Mouse (Mus musculus) bone marrow macrophage, adult 2 months (primary cell): ENCODE measurements around the gene Zbtb7a.
A peak's percentile ranks its signal among the peaks of the same experiment; 100 is the strongest.

Experiments
- CTCF ChIP-seq: IDR thresholded peaks from 2 replicates; pipeline ENCODE4 v1.5.1; 2012; ENCODE audit warnings: low read depth, mild to moderate bottlenecking, low read length, moderate library complexity
- POLR2A ChIP-seq: IDR thresholded peaks from 2 replicates; pipeline ENCODE4 v1.6.1; 2012; ENCODE audit warnings: mild to moderate bottlenecking, low read depth, low read length, borderline replicate concordance

DNA sequence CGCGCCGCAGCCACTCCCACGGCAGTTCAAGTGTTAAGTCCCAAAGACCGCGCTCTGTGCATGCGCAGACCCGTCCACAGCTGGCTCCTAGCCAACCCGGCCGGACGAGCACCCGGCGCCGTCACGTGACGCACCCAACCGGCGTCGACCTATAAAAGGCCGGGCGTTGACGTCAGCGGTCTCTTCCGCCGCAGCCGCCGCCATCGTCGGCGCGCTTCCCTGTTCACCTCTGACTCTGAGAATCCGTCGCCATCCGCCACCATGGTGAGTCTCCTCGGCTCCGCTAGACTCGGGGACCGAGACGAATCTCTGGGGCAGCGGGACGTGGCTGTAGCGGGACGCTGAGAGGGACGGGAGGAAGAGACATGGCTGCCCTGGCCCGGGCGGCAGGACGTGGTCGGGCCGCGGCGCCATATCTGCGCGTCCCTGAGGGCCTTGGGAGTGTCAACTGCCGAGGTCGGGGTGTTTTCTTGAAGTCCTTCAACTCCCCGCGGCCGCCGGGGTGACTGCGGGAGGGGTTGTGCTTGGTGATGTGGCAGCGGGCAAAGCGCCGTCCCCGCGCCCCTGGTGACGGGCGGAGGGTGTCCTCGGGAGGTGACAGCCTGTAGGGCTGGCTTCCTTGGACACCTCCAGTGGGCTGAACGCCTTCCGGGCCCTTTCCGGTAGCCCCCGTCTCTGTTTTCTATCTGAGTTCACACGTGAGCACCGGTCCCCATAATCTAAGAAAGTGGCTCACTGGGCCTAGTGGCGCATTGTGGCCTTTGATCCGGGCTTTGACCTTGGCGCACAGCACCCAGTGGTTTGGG lies 41.6 kb downstream of the Zbtb7a start, which contains the start of gene Eef2:
- TF ChIP-seq POLR2A, result peak; percentile 78; the same call in 1 of the 2 replicates
- TF ChIP-seq CTCF, result no peak
